Mouse (Mus musculus) neutrophil, adult 59 days (primary cell): Measurements from ENCODE around the gene Akt3. TPM values are rescaled to one million over a fixed set of nuclear protein-coding genes. Genes with fewer than 3 reads are reported as not detected.

Experiments
- total RNA-seq, 2 experiments: library from RNA; stranded (reverse); gene quantifications; 1 replicate in 1 of 2; 2 replicates in 1 of 2; pipeline ENCODE4 v1.2.4; 2023

Akt3 gene
- 10 to 100 TPM; 17.7 to 18.8 TPM for total RNA-seq

GRCm38 (mm10) chr1:177258034-177258342 is at the start of gene Akt3:
Gene Akt3 (minus strand): TSS chr1:177258203.

Other genes with a start within 250 kb of the Akt3 start
- gene Zbtb18, start 184.1 kb upstream of the Akt3 start, total RNA-seq, result 10 to 100 TPM; 32.5 to 38.6 TPM